Mouse (Mus musculus) ES-Bruce4 (cell line): Measurements from ENCODE around the gene Prss53. TPM values are rescaled to one million over a fixed set of nuclear protein-coding genes. Genes with fewer than 3 reads are reported as not detected.

Source experiments
- H3K27ac ChIP-seq: 2 replicates; pipeline ENCODE4 v1.5.1; 2012; ENCODE audit warnings: low read length, inconsistent platforms; ENCODE audit not compliant: insufficient read depth
- H3K27me3 ChIP-seq: 2 replicates; pipeline ENCODE4 v1.6.1; 2012; ENCODE audit warnings: mild to moderate bottlenecking, low read length, inconsistent platforms; ENCODE audit not compliant: control insufficient read depth, poor library complexity, insufficient read depth, severe bottlenecking
- H3K36me3 ChIP-seq: 2 replicates; pipeline ENCODE4 v1.6.1; 2012; ENCODE audit warnings: inconsistent platforms, mild to moderate bottlenecking, low read length, moderate library complexity; ENCODE audit not compliant: control insufficient read depth, poor library complexity, insufficient read depth, severe bottlenecking
- H3K4me1 ChIP-seq: one replicate; pipeline ENCODE4 v1.8.1; 2011; ENCODE audit warnings: low read length; ENCODE audit not compliant: control insufficient read depth, insufficient read depth
- H3K4me3 ChIP-seq: 2 replicates; pipeline ENCODE4 v1.5.1; 2011; ENCODE audit warnings: low read depth, mild to moderate bottlenecking, low read length
- H3K9ac ChIP-seq: 2 replicates; pipeline ENCODE4 v1.6.1; 2012; ENCODE audit warnings: low read depth, mild to moderate bottlenecking, inconsistent platforms; ENCODE audit not compliant: poor library complexity, severe bottlenecking
- H3K9me3 ChIP-seq: replicated peaks from 2 replicates; pipeline ENCODE4 v1.6.1; 2012; ENCODE audit warnings: mild to moderate bottlenecking, low read length, inconsistent platforms; ENCODE audit not compliant: control insufficient read depth, poor library complexity, insufficient read depth, severe bottlenecking
- CTCF ChIP-seq: IDR thresholded peaks from one replicate; pipeline ENCODE4 v1.8.1; 2011; ENCODE audit warnings: low read depth, low read length
- EP300 ChIP-seq: IDR thresholded peaks from 2 replicates; pipeline ENCODE4 v1.6.1; 2011; ENCODE audit warnings: low read depth, low read length; ENCODE audit not compliant: insufficient read depth
- POLR2A ChIP-seq: IDR thresholded peaks from one replicate; pipeline ENCODE4 v1.8.1; 2011; ENCODE audit warnings: low read length; ENCODE audit not compliant: insufficient read depth
- polyA plus RNA-seq: library from polyadenylated mRNA; stranded (reverse); fragments of >200 nt; gene quantifications from 2 replicates; pipeline ENCODE4 v1.2.4, GENCODE M21; 2011; ENCODE audit warnings: low read depth; ENCODE audit not compliant: missing spikeins, insufficient read depth, insufficient read length

Prss53 gene
- polyA plus RNA-seq, 1 experiment = 0.46 TPM

DNA sequence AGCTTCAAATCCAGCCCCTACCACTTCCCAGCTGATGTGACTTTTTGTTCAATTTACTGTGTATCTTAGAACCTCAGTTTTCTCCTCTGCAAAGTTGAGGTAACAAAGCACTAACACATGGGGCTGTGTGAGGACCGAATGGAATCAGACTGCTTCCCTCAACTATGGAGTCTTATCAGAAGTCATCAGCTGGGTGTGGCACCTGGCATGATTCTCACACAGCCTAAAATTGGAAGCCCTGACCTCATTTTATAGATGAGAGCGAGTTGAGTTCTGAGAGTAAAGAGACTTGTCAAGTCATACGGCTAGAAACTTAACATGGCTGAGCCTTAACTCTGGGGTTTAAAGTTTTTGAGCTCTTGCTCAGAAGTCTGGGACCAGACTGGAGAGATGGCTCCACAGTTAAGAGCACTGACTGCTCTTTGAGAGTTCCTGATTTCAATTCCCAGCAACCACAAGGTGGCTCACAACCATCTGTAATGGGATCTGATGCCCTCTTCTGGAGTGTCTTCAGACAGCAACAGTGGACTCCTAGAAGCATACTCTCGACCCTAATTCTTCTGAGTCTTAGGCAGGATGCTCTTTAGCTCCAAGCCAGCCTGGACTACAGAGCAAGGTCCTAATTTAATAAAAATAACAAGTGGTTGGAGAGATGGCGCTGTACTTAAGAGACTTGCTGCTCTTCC, 20.5 kb downstream of the Prss53 start:
- no peaks in the 10 kb centered on the region for H3K27me3 ChIP-seq
- no peaks in the 10 kb centered on the region for H3K4me1 ChIP-seq
- no peak overlapping the region for H3K9ac ChIP-seq
- TF ChIP-seq POLR2A (no peak), CTCF (peak; percentile 15)
- H3K9me3 ChIP-seq = no peaks in the 10 kb centered on the region
- no peak overlapping the region for H3K4me3 ChIP-seq
- H3K27ac ChIP-seq = no peak overlapping the region
- no peaks in the 10 kb centered on the region for H3K36me3 ChIP-seq

DNA sequence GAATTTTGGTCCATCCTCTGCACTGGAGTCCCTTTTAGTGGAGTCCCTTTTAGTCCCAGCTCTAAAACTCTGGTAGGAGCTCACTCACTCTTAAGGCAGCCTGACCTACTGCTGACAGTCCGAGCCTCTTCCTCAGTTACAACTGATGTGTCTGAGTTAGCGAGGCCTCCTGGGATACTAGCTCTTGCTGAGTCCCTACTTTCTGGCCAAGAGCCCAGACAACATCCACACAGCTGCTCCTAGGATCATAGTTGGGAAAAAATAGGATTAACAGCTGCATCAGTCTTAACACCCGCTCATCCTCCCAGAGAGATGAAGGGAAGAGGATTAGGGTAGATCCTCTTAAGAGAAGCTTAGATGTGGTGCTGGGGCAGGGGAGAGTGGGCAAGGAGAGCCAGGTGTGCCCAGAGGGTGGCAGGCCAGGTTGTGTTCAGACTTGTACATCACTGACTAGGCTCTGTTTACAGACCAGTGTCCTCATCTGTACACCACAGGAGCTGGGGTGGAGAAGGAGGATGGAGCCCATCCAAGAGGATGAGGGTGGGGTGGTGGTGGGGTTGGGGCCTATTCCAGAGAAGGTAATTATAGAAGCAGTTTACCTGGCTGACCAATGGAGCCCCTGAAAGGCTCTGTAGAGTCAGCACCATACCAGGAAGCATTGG, 21.5 kb downstream of the Prss53 start:
- no peaks in the 10 kb centered on the region for H3K27me3 ChIP-seq
- H3K27ac ChIP-seq = no peak overlapping the region
- H3K9ac ChIP-seq = no peak overlapping the region
- TF ChIP-seq EP300 = no peak
- TF ChIP-seq POLR2A = no peak
- TF ChIP-seq CTCF = no peak
- H3K4me3 ChIP-seq = no peak overlapping the region
- H3K4me1 ChIP-seq = no peaks in the 10 kb centered on the region
- no peaks in the 10 kb centered on the region for H3K36me3 ChIP-seq
- no peaks in the 10 kb centered on the region for H3K9me3 ChIP-seq

DNA sequence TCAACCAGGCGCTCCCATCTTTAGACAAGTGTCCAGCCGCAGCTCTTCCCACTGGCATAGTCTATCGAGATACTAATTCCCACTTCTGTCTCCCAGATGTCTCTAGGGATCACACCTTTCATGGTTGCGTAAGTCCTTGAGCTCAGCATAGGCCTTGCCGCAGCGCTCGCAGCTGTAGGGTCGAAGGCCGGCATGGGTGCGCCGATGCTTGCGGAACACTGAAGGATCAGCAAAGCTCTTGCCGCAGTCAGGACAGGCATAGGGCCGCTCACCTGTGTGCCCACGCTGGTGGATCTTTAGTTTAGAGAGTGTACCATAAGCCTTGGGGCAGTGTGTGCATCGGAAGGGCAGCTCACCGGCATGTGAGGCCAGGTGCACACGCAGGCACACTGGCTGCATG, 23.1 kb downstream of the Prss53 start:
- peak overlapping the region; percentile 18 for H3K4me3 ChIP-seq
- no peak overlapping the region for H3K27ac ChIP-seq
- no peaks in the 10 kb centered on the region for H3K27me3 ChIP-seq
- no peaks in the 10 kb centered on the region for H3K36me3 ChIP-seq
- TF ChIP-seq EP300 (no peak), CTCF (no peak), POLR2A (no peak)
- 0 out of 2 replicates have a peak overlapping the region, but pooled peaks have one; percentile 1 for H3K9ac ChIP-seq
- H3K9me3 ChIP-seq = no peaks in the 10 kb centered on the region
- no peaks in the 10 kb centered on the region for H3K4me1 ChIP-seq

DNA sequence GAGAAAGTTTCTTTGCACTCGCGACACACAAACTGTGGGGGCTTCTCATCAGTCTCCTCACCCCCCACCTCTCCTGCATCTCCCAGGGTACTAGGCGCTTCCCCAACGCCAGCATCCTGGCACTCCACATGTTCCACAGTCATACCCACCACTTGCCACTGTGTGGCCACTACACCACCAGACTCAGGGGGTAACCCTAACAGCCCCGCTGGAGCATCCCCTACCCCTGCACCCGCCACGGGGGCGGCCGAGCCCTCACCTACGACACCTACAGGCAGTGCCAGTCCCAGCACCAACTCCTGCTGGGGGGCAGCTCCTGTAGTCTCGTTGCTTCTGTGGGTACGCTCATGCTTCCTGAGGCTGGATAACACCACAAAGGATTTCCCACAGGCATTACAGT, 24.3 kb downstream of the Prss53 start:
- no peak overlapping the region for H3K9ac ChIP-seq
- no peaks in the 10 kb centered on the region for H3K4me1 ChIP-seq
- H3K4me3 ChIP-seq = peak overlapping the region; percentile 21
- H3K27ac ChIP-seq = no peak overlapping the region
- no peaks in the 10 kb centered on the region for H3K27me3 ChIP-seq
- no peaks in the 10 kb centered on the region for H3K36me3 ChIP-seq
- H3K9me3 ChIP-seq = no peaks in the 10 kb centered on the region
- TF ChIP-seq POLR2A (no peak), CTCF (no peak), EP300 (no peak)

DNA sequence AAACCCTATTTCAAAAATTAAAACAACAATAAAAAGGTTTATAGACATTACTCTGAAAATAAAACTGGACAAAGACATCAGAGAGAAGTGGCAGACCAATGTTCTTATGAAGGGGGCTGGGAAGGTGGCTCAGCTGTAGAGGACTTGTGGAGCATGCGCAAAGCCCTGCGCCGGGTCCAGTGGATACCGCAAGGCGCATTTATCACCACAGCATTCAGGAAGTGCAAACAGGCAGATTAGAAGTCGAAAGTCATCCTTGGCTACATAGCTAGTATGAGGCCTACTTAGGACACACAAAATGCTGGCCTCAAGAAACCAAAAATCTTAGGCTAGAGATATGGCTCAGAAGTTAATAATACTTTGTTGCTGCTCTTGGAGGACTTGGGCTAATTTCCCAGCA, 32.5 kb downstream of the Prss53 start:
- Histone ChIP-seq H3K4me3 (no peak overlapping the region), H3K27me3 (no peaks in the 10 kb centered on the region), H3K4me1 (no peaks in the 10 kb centered on the region), H3K9ac (no peak overlapping the region), H3K9me3 (no peaks in the 10 kb centered on the region), H3K27ac (no peak overlapping the region), H3K36me3 (no peaks in the 10 kb centered on the region)
- TF ChIP-seq CTCF = no peak
- no peak for TF ChIP-seq POLR2A
- no peak for TF ChIP-seq EP300

DNA sequence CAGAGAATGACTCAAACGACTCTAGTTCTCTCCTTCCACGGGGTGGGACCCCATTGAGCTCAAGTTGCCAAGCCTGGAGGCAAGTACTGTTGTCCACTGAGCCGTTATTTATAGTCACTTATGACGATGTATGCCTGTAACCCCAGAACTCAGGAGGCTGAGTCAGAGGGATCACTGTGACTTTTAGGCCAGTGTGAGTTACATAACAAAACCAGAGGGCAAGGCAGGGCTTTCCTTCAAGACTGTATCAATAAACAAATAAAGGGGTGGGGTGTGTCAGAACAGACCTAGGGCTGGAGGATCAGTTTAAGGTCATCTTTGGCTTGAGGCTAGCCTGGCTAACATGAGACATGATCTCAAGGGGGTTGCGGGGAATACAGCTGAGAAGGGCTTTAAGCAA, 39.9 kb downstream of the Prss53 start:
- H3K27ac ChIP-seq = peak overlapping the region; percentile 9
- no peaks in the 10 kb centered on the region for H3K36me3 ChIP-seq
- H3K9me3 ChIP-seq = no peaks in the 10 kb centered on the region
- H3K4me3 ChIP-seq = no peak overlapping the region
- TF ChIP-seq POLR2A = no peak
- TF ChIP-seq EP300 = no peak
- TF ChIP-seq CTCF = no peak
- H3K9ac ChIP-seq = no peak overlapping the region
- H3K27me3 ChIP-seq = no peaks in the 10 kb centered on the region
- no peaks in the 10 kb centered on the region for H3K4me1 ChIP-seq
